Mouse (Mus musculus) midbrain, postnatal 0 days (tissue): Measurements from ENCODE around the gene Arhgap24. TPM values are rescaled to one million over a fixed set of nuclear protein-coding genes. Genes with fewer than 3 reads are reported as not detected.

Experiments
- ATAC-seq: fragments of 200-750 bp; cut with Nextera tagmentation; 2 replicates; pipeline ENCODE4 v1.8.0; 2017; ENCODE audit warnings: moderate number of reproducible peaks, mild to moderate bottlenecking, moderate TSS enrichment, moderate library complexity; ENCODE audit not compliant: low FRiP score
- DNase-seq: peaks from one replicate; pipeline ENCODE4 v3.0.0-alpha.2; 2015; ENCODE audit warnings: low spot score
- H3K27ac ChIP-seq: fragments of 300-500 bp; sonication (generic); 2 replicates; pipeline ENCODE4 v1.5.1; 2014; ENCODE audit warnings: low read depth, mild to moderate bottlenecking, low read length, mixed read lengths
- H3K27me3 ChIP-seq: fragments of 300-500 bp; sonication (generic); 2 replicates; pipeline ENCODE4 v1.6.1; 2014; ENCODE audit warnings: low read length, control low read depth, mixed read lengths; ENCODE audit not compliant: insufficient read depth
- H3K36me3 ChIP-seq: fragments of 300-500 bp; sonication (generic); 2 replicates; pipeline ENCODE4 v1.6.1; 2014; ENCODE audit warnings: low read length, control low read depth, mixed read lengths; ENCODE audit not compliant: insufficient read depth
- H3K4me1 ChIP-seq: fragments of 300-500 bp; sonication (generic); 2 replicates; pipeline ENCODE4 v1.6.1; 2014; ENCODE audit warnings: mild to moderate bottlenecking, control low read depth, antibody characterized with exemption, low read length, mixed read lengths; ENCODE audit not compliant: insufficient read depth
- H3K4me2 ChIP-seq: fragments of 300-500 bp; sonication (generic); 2 replicates; pipeline ENCODE4 v1.6.1; 2014; ENCODE audit warnings: low read depth, mild to moderate bottlenecking, low read length, mixed read lengths; ENCODE audit not compliant: poor library complexity, severe bottlenecking
- H3K4me3 ChIP-seq: fragments of 300-500 bp; sonication (generic); 2 replicates; pipeline ENCODE4 v1.5.1; 2014; ENCODE audit warnings: low read depth, mild to moderate bottlenecking, low read length, moderate library complexity
- H3K9ac ChIP-seq: fragments of 300-500 bp; sonication (generic); replicated peaks from 2 replicates; pipeline ENCODE4 v1.6.1; 2014; ENCODE audit warnings: mild to moderate bottlenecking, low read length, moderate library complexity, mixed read lengths; ENCODE audit not compliant: poor library complexity, severe bottlenecking
- H3K9me3 ChIP-seq: fragments of 300-500 bp; sonication (generic); 2 replicates; pipeline ENCODE4 v1.6.1; 2016; ENCODE audit warnings: low read length, control low read depth
- CTCF ChIP-seq: IDR thresholded peaks from 2 replicates; pipeline ENCODE4 v1.5.1; 2016; ENCODE audit warnings: antibody characterized with exemption, mild to moderate bottlenecking
- WGBS: fragments of 180-500 bp; shearing (Covaris S2); extraction: QIAGEN DNeasy Blood & Tissue Kit; methylation state at CpG from one replicate; pipeline ENCODE4 v1.1.7; 2014; 5-methylcytosine and 5-hydroxymethylcytosine counted together
- polyA plus RNA-seq: library from polyadenylated mRNA; unstranded; fragments of >200 nt; fragmentation: Nextera tagmentation; extraction: Ambion mirVana; gene quantifications from 2 replicates; pipeline ENCODE4 v1.2.1, GENCODE M21; 2015
- total RNA-seq: library from RNA; depleted of rRNA; stranded (reverse); fragments of >200 nt; gene quantifications from 2 replicates; pipeline ENCODE4 v1.2.3, GENCODE M21; 2014

Arhgap24 gene
- total and polyA plus RNA-seq, 2 experiments from 2014 or later = 14.6 to 19.3 TPM

DNA sequence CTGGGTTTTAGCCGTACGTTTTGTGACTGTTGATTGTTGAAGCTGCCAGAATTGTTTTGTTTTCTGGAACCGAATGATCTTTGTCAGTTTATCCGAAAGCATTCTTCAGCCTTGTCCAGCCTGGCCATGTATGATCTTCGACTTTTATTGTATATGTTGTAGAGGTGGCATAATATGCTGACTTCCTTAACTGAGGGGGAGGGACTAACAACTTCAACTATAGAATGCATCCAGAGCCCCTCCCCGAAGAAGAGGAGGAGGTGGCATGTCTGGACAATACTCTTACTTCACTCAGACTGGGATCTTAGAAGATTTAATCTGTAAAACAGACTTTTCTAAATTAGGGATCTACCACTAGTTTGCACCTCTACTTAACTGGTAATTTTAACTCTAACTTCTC, 244.2 kb downstream of the Arhgap24 start:
- DNase-seq (no peak), ATAC-seq (no peak)
- no peak overlapping the region for H3K27ac ChIP-seq
- H3K9ac ChIP-seq = no peak overlapping the region
- H3K4me2 ChIP-seq = no peak overlapping the region
- no peaks in the 10 kb centered on the region for H3K27me3 ChIP-seq
- H3K4me3 ChIP-seq = no peak overlapping the region
- no peaks in the 10 kb centered on the region for H3K4me1 ChIP-seq
- no peak for TF ChIP-seq CTCF
- no peaks in the 10 kb centered on the region for H3K9me3 ChIP-seq
- WGBS = 73% methylated on average over 6 of the region's 6 CpGs
- H3K36me3 ChIP-seq = no peaks in the 10 kb centered on the region

DNA sequence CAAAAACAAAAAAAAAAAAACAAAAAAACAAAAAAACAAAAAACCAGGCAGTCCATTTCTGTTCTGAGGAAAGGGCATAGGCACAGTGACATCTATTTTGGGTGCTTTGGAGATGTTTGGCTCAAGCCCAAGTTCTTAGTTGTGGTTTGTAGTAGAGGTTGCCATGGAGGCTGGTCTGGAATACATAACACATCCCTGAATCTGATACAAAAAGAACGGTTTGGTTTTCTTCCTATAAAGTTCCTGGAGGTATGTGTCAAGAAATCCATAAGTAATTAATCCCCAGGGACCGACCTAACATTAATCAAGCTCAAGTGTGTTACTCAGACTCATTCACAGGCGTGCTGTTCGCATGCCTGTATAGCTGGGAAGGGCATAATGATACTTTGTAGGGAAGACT, 245.8 kb downstream of the Arhgap24 start:
- Histone ChIP-seq H3K27ac (no peak overlapping the region), H3K27me3 (no peaks in the 10 kb centered on the region), H3K4me3 (no peak overlapping the region), H3K9ac (no peak overlapping the region), H3K9me3 (no peaks in the 10 kb centered on the region), H3K4me2 (no peak overlapping the region), H3K4me1 (no peaks in the 10 kb centered on the region), H3K36me3 (no peaks in the 10 kb centered on the region)
- WGBS = 51% methylated on average over 4 of the region's 4 CpGs
- ATAC-seq (no peak), DNase-seq (peak; percentile 34)
- no peak for TF ChIP-seq CTCF

DNA sequence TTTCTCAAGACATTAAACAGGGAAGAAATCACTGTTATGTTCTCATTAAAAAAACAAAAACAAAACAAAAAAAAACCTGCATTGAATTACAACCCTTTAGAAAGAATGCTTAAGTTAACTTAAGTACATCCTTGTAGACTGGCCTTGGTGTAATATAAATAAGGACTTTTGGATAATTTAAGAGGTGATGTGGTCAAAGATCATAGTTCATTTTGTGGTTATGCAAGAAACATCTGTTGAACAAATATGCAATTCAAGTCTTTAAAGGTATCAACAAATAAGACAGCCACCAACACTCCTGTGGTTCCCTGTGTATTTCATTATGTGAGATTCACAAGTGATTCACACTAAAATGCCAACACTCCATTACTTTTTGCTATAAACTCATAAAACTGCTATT, 247.3 kb downstream of the Arhgap24 start:
- no peak for DNase-seq
- no peak overlapping the region for H3K9ac ChIP-seq
- no peak for ATAC-seq
- no peak overlapping the region for H3K4me3 ChIP-seq
- no peaks in the 10 kb centered on the region for H3K9me3 ChIP-seq
- H3K27me3 ChIP-seq = no peaks in the 10 kb centered on the region
- no peak overlapping the region for H3K4me2 ChIP-seq
- H3K4me1 ChIP-seq = no peaks in the 10 kb centered on the region
- no peaks in the 10 kb centered on the region for H3K36me3 ChIP-seq
- H3K27ac ChIP-seq = no peak overlapping the region
- no peak for TF ChIP-seq CTCF

DNA sequence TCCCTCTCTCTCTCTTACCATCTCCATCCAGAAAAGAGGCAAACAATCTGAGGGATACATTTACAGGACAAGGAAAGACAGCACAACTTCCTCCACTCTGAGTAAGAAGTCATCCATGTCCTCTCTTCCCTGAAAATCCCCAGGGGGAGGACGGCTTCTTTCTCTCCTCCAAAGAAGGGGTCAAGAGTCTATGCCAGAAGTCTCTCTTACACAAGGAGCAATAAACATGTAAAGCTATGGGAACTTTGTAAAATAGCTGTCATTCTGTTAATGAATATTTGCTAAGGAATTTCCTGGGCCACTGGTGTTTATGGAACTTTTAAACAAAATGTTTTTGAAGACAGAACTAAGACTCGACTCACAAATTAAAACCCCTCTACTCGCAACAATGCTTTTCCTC, 248.3 kb downstream of the Arhgap24 start:
- Histone ChIP-seq H3K27ac (no peak overlapping the region), H3K27me3 (no peaks in the 10 kb centered on the region), H3K9ac (no peak overlapping the region), H3K4me2 (no peak overlapping the region), H3K4me1 (no peaks in the 10 kb centered on the region), H3K4me3 (no peak overlapping the region), H3K9me3 (no peaks in the 10 kb centered on the region), H3K36me3 (no peaks in the 10 kb centered on the region)
- WGBS = 73% methylated on average over 3 of the region's 3 CpGs
- DNase-seq = no peak
- TF ChIP-seq CTCF = no peak
- ATAC-seq = no peak

DNA sequence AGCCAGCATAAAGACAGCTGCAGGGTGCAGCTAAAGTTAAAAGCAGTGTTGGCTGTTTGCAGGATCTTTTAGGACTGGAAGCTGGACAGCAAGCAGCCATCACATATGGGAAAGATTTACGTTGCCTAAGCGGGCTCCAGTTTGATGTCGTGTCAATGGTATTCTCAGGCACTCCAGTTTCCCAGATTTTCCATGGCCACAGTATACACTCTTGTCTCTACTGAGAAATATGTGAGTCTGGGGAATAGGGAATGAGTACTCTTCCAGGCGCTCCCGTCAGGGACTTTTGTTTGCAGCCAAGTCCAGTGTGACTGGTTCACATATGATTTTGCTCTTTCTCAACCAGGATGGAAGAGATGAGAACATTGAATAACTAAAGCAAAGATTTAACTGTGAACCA, 254.9 kb downstream of the Arhgap24 start:
- ATAC-seq (no peak), DNase-seq (no peak)
- WGBS = 91% methylated on average over 5 of the region's 5 CpGs
- Histone ChIP-seq H3K27ac (no peak overlapping the region), H3K4me1 (no peaks in the 10 kb centered on the region), H3K9ac (no peak overlapping the region), H3K4me2 (no peak overlapping the region), H3K27me3 (no peaks in the 10 kb centered on the region), H3K36me3 (no peaks in the 10 kb centered on the region), H3K4me3 (no peak overlapping the region), H3K9me3 (no peaks in the 10 kb centered on the region)
- no peak for TF ChIP-seq CTCF

DNA sequence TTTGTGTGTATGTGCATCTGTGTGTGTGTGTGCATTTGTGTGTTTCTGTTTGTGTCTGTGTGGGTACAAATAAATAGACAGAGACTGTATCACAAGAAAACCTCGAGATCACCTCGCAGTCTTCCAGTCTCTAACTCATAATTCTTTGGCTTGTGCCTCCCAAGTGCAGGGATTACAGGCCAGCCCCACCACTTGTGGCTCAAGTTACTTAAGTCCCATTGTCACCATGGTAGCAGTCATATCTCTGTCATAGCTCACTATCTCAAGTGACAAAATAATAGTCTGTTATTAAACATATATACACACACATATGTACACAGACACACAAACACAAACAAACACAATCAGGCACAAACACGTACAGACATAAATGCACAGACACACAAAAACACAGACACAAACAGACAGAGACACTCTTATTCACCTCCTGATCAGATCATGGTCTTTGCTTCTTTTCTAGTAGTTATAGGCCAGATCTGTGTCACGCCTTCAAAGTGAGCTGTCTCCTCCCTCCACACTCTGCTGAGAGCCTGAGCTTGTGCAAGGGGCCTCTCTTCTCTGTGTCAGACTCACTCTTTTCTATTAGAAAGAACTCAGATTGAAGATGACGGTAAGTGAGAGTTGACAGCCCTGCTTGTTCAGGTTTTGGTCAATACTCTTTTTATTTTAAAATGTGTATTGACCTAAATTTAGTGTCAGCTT, 261.5 kb downstream of the Arhgap24 start:
- no peak for TF ChIP-seq CTCF
- Histone ChIP-seq H3K9me3 (no peaks in the 10 kb centered on the region), H3K9ac (no peak overlapping the region), H3K4me3 (no peak overlapping the region), H3K27ac (no peak overlapping the region), H3K4me2 (no peak overlapping the region), H3K36me3 (no peaks in the 10 kb centered on the region), H3K4me1 (no peaks in the 10 kb centered on the region), H3K27me3 (no peaks in the 10 kb centered on the region)
- no peak for DNase-seq
- no peak for ATAC-seq
- WGBS = 65% methylated on average over 5 of the region's 5 CpGs
